Comparison of ENCODE assay signal across 9 mouse cellular contexts in genomic region chr2:29716691-29717090, GRCm38 (mm10). TPM values are rescaled to one million over a fixed set of nuclear protein-coding genes. Genes with fewer than 3 reads are reported as not detected.
DNase-seq lines count a peak whose midpoint lies in the region; ATAC-seq and TF ChIP-seq lines count a peak whose summit lies in the region.
"Had no signal": no experiment of that assay in that cellular context is flagged by ENCODE, and none has a peak within 500 bp of the region (broad histone marks: within the 10 kb centered on the region; RNA-seq: fewer than 3 reads in every experiment).

No protein-coding gene starts in this region.

- H3K9me3 ChIP-seq in forebrain, postnatal 0 days (ENCODE audit: low read length), result no peaks in the 10 kb centered on the region
- H3K9me3 ChIP-seq in lung, embryonic 15.5 days, result no peaks in the 10 kb centered on the region

- H3K4me3 ChIP-seq in forebrain, postnatal 0 days (ENCODE audit: low read depth, low read length), result no peak overlapping the region
- no peak overlapping the region for H3K4me3 ChIP-seq in lung, embryonic 15.5 days

- 26% methylated on average over 6 of the region's 6 CpGs for WGBS in forebrain, postnatal 0 days
- 7% methylated on average over 6 of the region's 6 CpGs for whole genome bisulfite sequencing in lung, embryonic 15.5 days

- DNase-seq in frontal cortex, postnatal 14 days (ENCODE audit: low spot score in 2 of 2), result no peak
- no peak for DNase-seq in forebrain, postnatal 0 days
- peak; percentile 77 for DNase-seq in kidney, adult 11 months
- peak; percentile 71 for DNase-seq in yolk sac, embryonic 10.5 days (ENCODE audit: low spot score)
- DNase-seq in layer of hippocampus, postnatal 36 days, result no peak

- no peaks in the 10 kb centered on the region for H3K4me1 ChIP-seq in forebrain, postnatal 0 days (ENCODE audit: insufficient read depth)
- peaks cover 24% of the 10 kb centered on the region for H3K4me1 ChIP-seq in lung, embryonic 15.5 days

- H3K27ac ChIP-seq in forebrain, postnatal 0 days (ENCODE audit: low read depth, low read length), result no peak overlapping the region
- H3K27ac ChIP-seq in lung, embryonic 15.5 days, result peak overlapping the region; percentile 92

- H3K4me2 ChIP-seq in forebrain, postnatal 0 days (ENCODE audit: low read depth), result no peak overlapping the region
- no peak overlapping the region; the same call in 1 of the 2 replicates for H3K4me2 ChIP-seq in lung, embryonic 15.5 days

- H3K36me3 ChIP-seq in forebrain, postnatal 0 days (ENCODE audit: insufficient read depth), result peaks cover 68% of the 10 kb centered on the region
- H3K36me3 ChIP-seq in lung, embryonic 15.5 days, result peaks cover 18% of the 10 kb centered on the region

- H3K9ac ChIP-seq in forebrain, postnatal 0 days, result no peak overlapping the region
- H3K9ac ChIP-seq in lung, embryonic 15.5 days, result no peak overlapping the region

- no peaks in the 10 kb centered on the region for H3K27me3 ChIP-seq in forebrain, postnatal 0 days (ENCODE audit: insufficient read depth, low read length)
- no peaks in the 10 kb centered on the region for H3K27me3 ChIP-seq in lung, embryonic 15.5 days

- no peak for TF ChIP-seq CTCF in forebrain, postnatal 0 days (IDR thresholded peaks at IDR 0.05; ENCODE audit: low read depth)

- peak; percentile 44 for ATAC-seq in frontal cortex, adult (ENCODE audit: low TSS enrichment)
- peak; percentile 36; the same call in 1 of the 2 replicates for ATAC-seq in forebrain, postnatal 0 days
- ATAC-seq in lung, embryonic 15.5 days (ENCODE audit: borderline replicate concordance, extremely low read depth, low FRiP score, low TSS enrichment), result peak; percentile 93
- ATAC-seq in granulocyte monocyte progenitor cell, adult 5-6 weeks (replicated peaks; ENCODE audit: poor library complexity, severe bottlenecking), result no peak

RNA-seq across cellular contexts. Expression of gene Gm13420, which starts 34.8 kb away (rescaled TPM):
- total RNA-seq in forebrain, postnatal 0 days (2014; rRNA removed), result 0.86 and 1.5 TPM in 2 replicates
- 0.18 TPM in 1 of 2 replicates, not detected in the other for polyA plus RNA-seq in forebrain, postnatal 0 days (2015; fragmentation: Nextera tagmentation; extraction: Ambion mirVana)
- 1.7 TPM in 2 replicates for polyA plus RNA-seq in lung, embryonic 15.5 days (2015; fragmentation: Nextera tagmentation; extraction: Ambion mirVana)
- under 1 TPM; 0.58 to 0.75 TPM for total RNA-seq in layer of hippocampus, postnatal 36 days (2021)
- not detected in 2 replicates for total RNA-seq in granulocyte monocyte progenitor cell, adult 5-6 weeks (2014; fragmentation: Nextera tagmentation)
- total RNA-seq in granulocyte monocyte progenitor cell, adult 5-6 weeks (2017), result not detected in 2 replicates

RNA-seq across cellular contexts. Expression of gene Gm13547, which starts 42.4 kb away (rescaled TPM):
- total RNA-seq in forebrain, postnatal 0 days (2014; rRNA removed), result not detected in 2 replicates
- polyA plus RNA-seq in forebrain, postnatal 0 days (2015; fragmentation: Nextera tagmentation; extraction: Ambion mirVana), result not detected in 2 replicates
- polyA plus RNA-seq in lung, embryonic 15.5 days (2015; fragmentation: Nextera tagmentation; extraction: Ambion mirVana), result 0.28 TPM in 1 of 2 replicates, not detected in the other
- not detected for total RNA-seq in layer of hippocampus, postnatal 36 days (2021)
- not detected in 2 replicates for total RNA-seq in granulocyte monocyte progenitor cell, adult 5-6 weeks (2014; fragmentation: Nextera tagmentation)
- not detected in 2 replicates for total RNA-seq in granulocyte monocyte progenitor cell, adult 5-6 weeks (2017)
- polyA plus RNA-seq: gonadal fat pad, adult 2 months had no signal

Comparison
In these comparisons a context has a peak if more than half of its experiments do, and no peak if none do; other contexts are left out.
1. DNase-seq: peak in kidney, adult 11 months (single experiment) and yolk sac, embryonic 10.5 days (single experiment); none in frontal cortex, postnatal 14 days (0 of 2), forebrain, postnatal 0 days (single experiment) and layer of hippocampus, postnatal 36 days (0 of 2).